Mouse (Mus musculus): ENCODE measurements around the gene Spata31d1a. TPM values are rescaled to one million over a fixed set of nuclear protein-coding genes. Genes with fewer than 3 reads are reported as not detected.
"Not testable (repeated sequence)": the region's sequence is repeated elsewhere in the genome, so short reads cannot be mapped to it uniquely, and the experiment has no call there.

The Spata31d1a gene
- total and polyA plus RNA-seq, 3 experiments: 0.14 TPM; not detected in 2

DNA sequence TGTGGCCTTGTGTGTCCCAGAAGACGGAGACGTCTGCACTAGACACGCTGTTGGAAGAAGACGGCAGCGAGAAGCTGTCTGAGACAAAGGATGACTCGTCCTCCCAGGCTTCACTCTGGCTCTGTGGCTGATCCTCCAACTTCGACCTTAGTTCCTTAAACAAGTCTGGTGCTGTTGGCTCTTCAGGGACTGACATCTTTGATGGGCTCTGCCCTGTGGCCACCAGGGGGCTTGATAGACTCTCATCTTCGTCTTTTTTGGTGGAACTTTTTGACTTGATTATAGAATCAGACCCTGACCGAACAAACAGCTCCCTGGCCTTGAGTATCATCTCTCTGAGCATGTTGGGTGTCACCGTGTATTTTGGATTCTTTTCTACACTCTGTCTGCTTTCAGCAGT, 31.6 kb upstream of the Spata31d1a start:
- H3K27me3 ChIP-seq (ENCODE audit: control insufficient read depth, insufficient read depth, low read length): no peaks in the 10 kb centered on the region
- 61% methylated on average over 10 of the region's 10 CpGs for WGBS
- intact Hi-C loops (cut with DNase I): no loop called here

GRCm38 (mm10) chr13:59741096-59741495, 31.0 kb upstream of the Spata31d1a start:
- H3K4me1 ChIP-seq (ENCODE audit: control insufficient read depth, insufficient read depth, low read length): no peaks in the 10 kb centered on the region
- no peak overlapping the region for H3K4me3 ChIP-seq
- intact Hi-C loops (cut with DNase I): no loop called here
- 15% methylated on average over 11 of the region's 11 CpGs for whole genome bisulfite sequencing
- peak; percentile 54 to 66 for DNase-seq
- no peak overlapping the region for H3K9ac ChIP-seq (ENCODE audit: low read depth, low read length)
- H3K27ac ChIP-seq: no peak overlapping the region
- no peaks in the 10 kb centered on the region for H3K36me3 ChIP-seq (ENCODE audit: control insufficient read depth, insufficient read depth, low read length)
- H3K27me3 ChIP-seq (ENCODE audit: control insufficient read depth, insufficient read depth, low read length): no peaks in the 10 kb centered on the region
- no peak for TF ChIP-seq EP300 (IDR thresholded peaks at IDR 0.05; ENCODE audit: insufficient read depth, low read depth, low read length)
- TF ChIP-seq POLR2A (IDR thresholded peaks at IDR 0.05; ENCODE audit: insufficient read depth, low read depth, low read length): no peak
- no peak for TF ChIP-seq CTCF (IDR thresholded peaks at IDR 0.05)
- no peaks in the 10 kb centered on the region for H3K79me2 ChIP-seq (replicated peaks; ENCODE audit: control insufficient read depth, insufficient read depth, low read length)

More for the DNA sequence above, 31.6 kb upstream of the Spata31d1a start:
- Histone ChIP-seq H3K27ac (no peak overlapping the region), H3K4me3 (no peak overlapping the region), H3K4me1 (ENCODE audit: control insufficient read depth, insufficient read depth, low read length) (no peaks in the 10 kb centered on the region), H3K36me3 (ENCODE audit: control insufficient read depth, insufficient read depth, low read length) (no peaks in the 10 kb centered on the region), H3K9ac (ENCODE audit: low read depth, low read length) (no peak overlapping the region), H3K79me2 (replicated peaks; ENCODE audit: control insufficient read depth, insufficient read depth, low read length) (no peaks in the 10 kb centered on the region)
- DNase-seq: peak in 1 of 2 experiments; percentile 28
- TF ChIP-seq CTCF (IDR thresholded peaks at IDR 0.05): peak; percentile 57
- no peak for TF ChIP-seq EP300 (IDR thresholded peaks at IDR 0.05; ENCODE audit: insufficient read depth, low read depth, low read length)

- no peak for DNase-seq
- Histone ChIP-seq H3K27ac (no peak overlapping the region), H3K4me3 (no peak overlapping the region), H3K36me3 (ENCODE audit: control insufficient read depth, insufficient read depth, low read length) (no peaks in the 10 kb centered on the region), H3K9ac (ENCODE audit: low read depth, low read length) (no peak overlapping the region), H3K79me2 (replicated peaks; ENCODE audit: control insufficient read depth, insufficient read depth, low read length) (no peaks in the 10 kb centered on the region), H3K27me3 (ENCODE audit: control insufficient read depth, insufficient read depth, low read length) (no peaks in the 10 kb centered on the region), H3K4me1 (ENCODE audit: control insufficient read depth, insufficient read depth, low read length) (no peaks in the 10 kb centered on the region)
- TF ChIP-seq CTCF (IDR thresholded peaks at IDR 0.05) (no peak), POLR2A (IDR thresholded peaks at IDR 0.05; ENCODE audit: insufficient read depth, low read depth, low read length) (no peak), EP300 (IDR thresholded peaks at IDR 0.05; ENCODE audit: insufficient read depth, low read depth, low read length) (no peak)
- intact Hi-C loops (cut with DNase I): no loop called here
- 95% methylated on average over 4 of the region's 4 CpGs for WGBS
Measured at GRCm38 (mm10) chr13:59739397-59739796, 29.3 kb upstream of the Spata31d1a start.

GRCm38 (mm10) chr13:59738455-59738854, 28.3 kb upstream of the Spata31d1a start:
- no peak for TF ChIP-seq CTCF (IDR thresholded peaks at IDR 0.05)
- TF ChIP-seq EP300 (IDR thresholded peaks at IDR 0.05; ENCODE audit: insufficient read depth, low read depth, low read length): no peak
- no peak for TF ChIP-seq POLR2A (IDR thresholded peaks at IDR 0.05; ENCODE audit: insufficient read depth, low read depth, low read length)
- whole genome bisulfite sequencing: 82% methylated on average over 2 of the region's 2 CpGs
- H3K79me2 ChIP-seq (replicated peaks; ENCODE audit: control insufficient read depth, insufficient read depth, low read length): no peaks in the 10 kb centered on the region
- intact Hi-C loops (cut with DNase I): no loop called here
- DNase-seq: no peak
- no peak overlapping the region for H3K4me3 ChIP-seq
- H3K4me1 ChIP-seq (ENCODE audit: control insufficient read depth, insufficient read depth, low read length): no peaks in the 10 kb centered on the region
- no peaks in the 10 kb centered on the region for H3K27me3 ChIP-seq (ENCODE audit: control insufficient read depth, insufficient read depth, low read length)
- H3K9ac ChIP-seq (ENCODE audit: low read depth, low read length): no peak overlapping the region
- H3K36me3 ChIP-seq (ENCODE audit: control insufficient read depth, insufficient read depth, low read length): no peaks in the 10 kb centered on the region
- H3K27ac ChIP-seq: no peak overlapping the region

DNA sequence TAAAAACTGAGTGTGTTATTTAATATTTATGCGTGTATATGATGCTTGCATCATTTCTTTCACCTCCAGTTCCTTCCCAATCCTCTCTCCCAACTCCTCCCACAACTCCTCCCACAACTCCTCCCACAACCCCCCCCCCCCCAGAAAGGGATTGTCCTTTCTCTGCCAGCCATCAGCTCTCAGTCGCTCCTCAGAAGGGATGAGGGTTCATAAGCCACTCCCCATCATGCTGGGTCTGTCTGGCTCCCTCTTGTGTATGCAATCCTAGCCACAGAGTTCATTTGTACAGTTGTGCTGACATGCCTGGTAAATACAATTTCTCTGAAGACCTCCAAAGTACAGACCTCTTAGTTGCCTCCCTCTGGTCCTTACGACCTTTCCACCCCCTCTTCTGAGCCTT, 25.1 kb upstream of the Spata31d1a start:
- TF ChIP-seq CTCF (IDR thresholded peaks at IDR 0.05): no peak
- no peak for TF ChIP-seq EP300 (IDR thresholded peaks at IDR 0.05; ENCODE audit: insufficient read depth, low read depth, low read length)
- no peak for TF ChIP-seq POLR2A (IDR thresholded peaks at IDR 0.05; ENCODE audit: insufficient read depth, low read depth, low read length)
- no peak overlapping the region for H3K4me3 ChIP-seq
- H3K79me2 ChIP-seq (replicated peaks; ENCODE audit: control insufficient read depth, insufficient read depth, low read length): no peaks in the 10 kb centered on the region
- H3K27ac ChIP-seq: no peak overlapping the region
- WGBS: 28% methylated on average over 3 of the region's 3 CpGs
- no peaks in the 10 kb centered on the region for H3K27me3 ChIP-seq (ENCODE audit: control insufficient read depth, insufficient read depth, low read length)
- H3K4me1 ChIP-seq (ENCODE audit: control insufficient read depth, insufficient read depth, low read length): no peaks in the 10 kb centered on the region
- no peak overlapping the region for H3K9ac ChIP-seq (ENCODE audit: low read depth, low read length)
- no peaks in the 10 kb centered on the region for H3K36me3 ChIP-seq (ENCODE audit: control insufficient read depth, insufficient read depth, low read length)
- intact Hi-C loops (cut with DNase I): no loop called here
- no peak for DNase-seq

DNA sequence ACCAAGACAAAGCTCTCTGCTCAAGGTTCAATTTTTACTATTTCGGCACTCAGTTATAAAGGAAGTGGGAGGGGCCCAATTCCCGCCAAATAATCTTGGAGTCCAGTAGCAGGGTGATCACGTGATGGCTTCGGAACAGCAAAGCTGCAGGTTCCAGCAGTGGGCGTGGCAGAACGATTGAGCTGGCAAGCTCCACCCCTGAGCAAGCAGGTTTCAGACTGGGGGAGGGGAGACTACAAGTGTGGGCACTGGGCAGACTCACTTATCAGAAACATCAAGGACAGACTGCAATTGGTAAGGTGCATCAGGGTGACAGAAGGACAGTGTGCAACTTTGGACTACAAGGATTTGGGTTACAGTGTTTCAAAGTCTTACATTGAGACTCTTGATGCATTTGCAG, 24.2 kb upstream of the Spata31d1a start:
- H3K4me1 ChIP-seq (ENCODE audit: control insufficient read depth, insufficient read depth, low read length); H3K36me3 ChIP-seq (ENCODE audit: control insufficient read depth, insufficient read depth, low read length); H3K4me3 ChIP-seq; H3K27me3 ChIP-seq (ENCODE audit: control insufficient read depth, insufficient read depth, low read length); H3K79me2 ChIP-seq (replicated peaks; ENCODE audit: control insufficient read depth, insufficient read depth, low read length); DNase-seq; H3K27ac ChIP-seq; H3K9ac ChIP-seq (ENCODE audit: low read depth, low read length): not testable (repeated sequence)
- intact Hi-C loops (cut with DNase I): loop anchor here (5.0 kb wide), 1 partner anchor 662 kb away; no protein-coding TSS in a partner anchor
- 22% methylated on average over 6 of the region's 6 CpGs for WGBS

All from heart, adult 2 months (tissue).